Mouse (Mus musculus) CH12.LX (cell line): Measurements from ENCODE around the gene Cabin1. TPM values are rescaled to one million over a fixed set of nuclear protein-coding genes. Genes with fewer than 3 reads are reported as not detected.

Source experiments
- DNase-seq: peaks from one replicate; pipeline ENCODE4 v3.0.0-alpha.2; 2013; ENCODE audit errors: extremely low read depth
- H3K27ac ChIP-seq: 2 replicates; pipeline ENCODE4 v1.5.1; 2012; ENCODE audit warnings: low read depth, mild to moderate bottlenecking, control low read depth, moderate library complexity; ENCODE audit not compliant: insufficient read depth
- H3K27me3 ChIP-seq: replicated peaks from 2 replicates; pipeline ENCODE3; 2012; ENCODE audit warnings: inconsistent platforms
- H3K36me3 ChIP-seq, 2 experiments: replicated peaks in 1 of 2; 2 replicates each; pipeline versions ENCODE3 to v1.6.1; 2012; ENCODE audit warnings: inconsistent platforms in 1 of 2, low read length in 1 of 2, mild to moderate bottlenecking in 1 of 2, mixed read lengths in 1 of 2, moderate library complexity in 1 of 2; ENCODE audit not compliant: control insufficient read depth in 1 of 2, insufficient read depth in 1 of 2
- H3K4me1 ChIP-seq, 2 experiments: 2 replicates each; pipeline ENCODE4 v1.6.1; 2012; ENCODE audit warnings: inconsistent platforms in 1 of 2, moderate library complexity in 1 of 2; ENCODE audit not compliant: insufficient read depth in 2 of 2, control insufficient read depth in 1 of 2
- H3K4me2 ChIP-seq: 2 replicates; pipeline ENCODE4 v1.6.1; 2012; ENCODE audit warnings: low read depth, mild to moderate bottlenecking, control low read depth; ENCODE audit not compliant: poor library complexity, insufficient read depth, severe bottlenecking
- H3K4me3 ChIP-seq, 3 experiments: fragments of 150-350 bp in 1 of 3; sonication (generic) in 1 of 3; replicated peaks in 1 of 3; 2 replicates each; pipeline versions ENCODE3 to v1.5.1; 2011 to 2012; ENCODE audit warnings: low read depth in 2 of 3, low read length in 2 of 3, mild to moderate bottlenecking in 2 of 3, moderate library complexity in 2 of 3, control low read depth in 1 of 3, improper control_type of control experiment in 1 of 3, inconsistent platforms in 1 of 3, mixed read lengths in 1 of 3; ENCODE audit not compliant: poor library complexity in 1 of 3
- H3K79me2 ChIP-seq: replicated peaks from 2 replicates; pipeline ENCODE4 v1.6.1; 2012; ENCODE audit warnings: mild to moderate bottlenecking, moderate library complexity; ENCODE audit not compliant: control insufficient read depth, poor library complexity, insufficient read depth, severe bottlenecking; ENCODE audit errors: extremely low read depth
- H3K9ac ChIP-seq: 2 replicates; pipeline ENCODE4 v1.6.1; 2012; ENCODE audit warnings: low read depth, mild to moderate bottlenecking, control low read depth, moderate library complexity; ENCODE audit not compliant: insufficient read depth
- H3K9me3 ChIP-seq: replicated peaks from 2 replicates; pipeline ENCODE3; 2012; ENCODE audit warnings: low read length, inconsistent platforms, mixed read lengths
- BHLHE40 ChIP-seq: IDR thresholded peaks from 2 replicates; pipeline ENCODE4 v1.6.1; 2011; ENCODE audit warnings: mild to moderate bottlenecking, low read depth, low read length, improper control_type of control experiment
- CHD1 ChIP-seq: IDR thresholded peaks from 2 replicates; pipeline ENCODE4 v1.6.1; 2012; ENCODE audit warnings: low read depth, low read length, improper control_type of control experiment, inconsistent platforms
- CTCF ChIP-seq, 2 experiments: IDR thresholded peaks in 1 of 2; conservative IDR thresholded peaks in 1 of 2; 2 replicates each; pipeline ENCODE4 v1.5.1; 2011 to 2012; ENCODE audit warnings: low read depth in 2 of 2, low read length in 2 of 2, improper control_type of control experiment in 1 of 2, inconsistent platforms in 1 of 2, mild to moderate bottlenecking in 1 of 2, moderate library complexity in 1 of 2
- ELF1 ChIP-seq: IDR thresholded peaks from 2 replicates; pipeline ENCODE4 v1.6.1; 2014; ENCODE audit warnings: low read depth, mild to moderate bottlenecking, inconsistent platforms, low read length, improper control_type of control experiment
- EP300 ChIP-seq: IDR thresholded peaks from 2 replicates; pipeline ENCODE4 v1.6.1; 2011; ENCODE audit warnings: low read length, improper control_type of control experiment
- ETS1 ChIP-seq: conservative IDR thresholded peaks from 2 replicates; pipeline ENCODE4 v1.6.1; 2012; ENCODE audit warnings: low read depth, mild to moderate bottlenecking, inconsistent platforms, low read length, improper control_type of control experiment, moderate library complexity
- GABPA ChIP-seq: IDR thresholded peaks from 2 replicates; pipeline ENCODE4 v1.6.1; 2012; ENCODE audit warnings: low read depth, low read length, improper control_type of control experiment, inconsistent platforms; ENCODE audit not compliant: insufficient replicate concordance
- HCFC1 ChIP-seq: IDR thresholded peaks from 2 replicates; pipeline ENCODE4 v1.6.1; 2012; ENCODE audit warnings: low read depth, mild to moderate bottlenecking, inconsistent platforms, low read length, improper control_type of control experiment
- IRF4 ChIP-seq: IDR thresholded peaks from 2 replicates; pipeline ENCODE4 v1.6.1; 2014; ENCODE audit warnings: low read depth, mild to moderate bottlenecking, inconsistent platforms, low read length, improper control_type of control experiment
- MAX ChIP-seq: IDR thresholded peaks from 2 replicates; pipeline ENCODE4 v1.6.1; 2011; ENCODE audit warnings: low read length, improper control_type of control experiment
- MAZ ChIP-seq: IDR thresholded peaks from 2 replicates; pipeline ENCODE4 v1.6.1; 2012; ENCODE audit warnings: low read depth, mild to moderate bottlenecking, inconsistent platforms, low read length, improper control_type of control experiment, moderate library complexity
- MEF2A ChIP-seq: IDR thresholded peaks from 2 replicates; pipeline ENCODE4 v1.6.1; 2014; ENCODE audit warnings: low read depth, mild to moderate bottlenecking, inconsistent platforms, low read length, improper control_type of control experiment, borderline replicate concordance
- MXI1 ChIP-seq: IDR thresholded peaks from 2 replicates; pipeline ENCODE4 v1.6.1; 2011; ENCODE audit warnings: mild to moderate bottlenecking, low read depth, low read length, improper control_type of control experiment
- MYC ChIP-seq: IDR thresholded peaks from 2 replicates; pipeline ENCODE4 v1.6.1; 2011; ENCODE audit warnings: low read depth, mild to moderate bottlenecking, improper control_type of control experiment, low read length
- NELFE ChIP-seq: IDR thresholded peaks from 2 replicates; pipeline ENCODE4 v1.6.1; 2011; ENCODE audit warnings: low read depth, low read length, improper control_type of control experiment
- NRF1 ChIP-seq: IDR thresholded peaks from 2 replicates; pipeline ENCODE4 v1.6.1; 2014; ENCODE audit warnings: low read depth, mild to moderate bottlenecking, inconsistent platforms, low read length, improper control_type of control experiment, moderate library complexity
- PAX5 ChIP-seq: IDR thresholded peaks from 2 replicates; pipeline ENCODE4 v1.6.1; 2012; ENCODE audit warnings: low read length, inconsistent platforms, mixed read lengths
- POLR2AphosphoS2 ChIP-seq: IDR thresholded peaks from 2 replicates; pipeline ENCODE4 v1.6.1; 2011; ENCODE audit warnings: low read depth, low read length, improper control_type of control experiment
- RAD21 ChIP-seq: IDR thresholded peaks from 2 replicates; pipeline ENCODE4 v1.6.1; 2011; ENCODE audit warnings: low read depth, mild to moderate bottlenecking, low read length, improper control_type of control experiment, moderate library complexity
- SIN3A ChIP-seq: IDR thresholded peaks from 2 replicates; pipeline ENCODE4 v1.6.1; 2012; ENCODE audit warnings: low read length, improper control_type of control experiment, inconsistent platforms
- SMC3 ChIP-seq: IDR thresholded peaks from 2 replicates; pipeline ENCODE4 v1.6.1; 2011; ENCODE audit warnings: low read depth, low read length, improper control_type of control experiment
- TBP ChIP-seq: conservative IDR thresholded peaks from 2 replicates; pipeline ENCODE4 v1.6.1; 2011; ENCODE audit warnings: low read depth, low read length, improper control_type of control experiment
- UBTF ChIP-seq: IDR thresholded peaks from 2 replicates; pipeline ENCODE4 v1.6.1; 2012; ENCODE audit warnings: low read depth, mild to moderate bottlenecking, inconsistent platforms, low read length, improper control_type of control experiment, moderate library complexity
- USF2 ChIP-seq: conservative IDR thresholded peaks from 2 replicates; pipeline ENCODE4 v1.6.1; 2011; ENCODE audit warnings: low read depth, low read length, improper control_type of control experiment
- ZC3H11A ChIP-seq: IDR thresholded peaks from 2 replicates; pipeline ENCODE4 v1.6.1; 2012; ENCODE audit warnings: low read depth, mild to moderate bottlenecking, inconsistent platforms, low read length, improper control_type of control experiment
- ZKSCAN1 ChIP-seq: IDR thresholded peaks from 2 replicates; pipeline ENCODE4 v1.6.1; 2012; ENCODE audit warnings: low read depth, inconsistent platforms, low read length, improper control_type of control experiment, borderline replicate concordance
- ZMIZ1 ChIP-seq: IDR thresholded peaks from 2 replicates; pipeline ENCODE4 v1.6.1; 2012; ENCODE audit warnings: low read depth, mild to moderate bottlenecking, inconsistent platforms, low read length, improper control_type of control experiment
- ZNF384 ChIP-seq: IDR thresholded peaks from 2 replicates; pipeline ENCODE4 v1.6.1; 2012; ENCODE audit warnings: low read depth, low read length, improper control_type of control experiment, inconsistent platforms
- dilution Hi-C: fragments of 300-500 bp; cut with MboI; formaldehyde crosslinking; loops from 2 replicates; pipeline ENCODE4 v1.14.3; 2020; ENCODE audit warnings: low sequenced_read_pairs; ENCODE audit not compliant: extremely low pct_unique_long_range_greater_than_20kb, extremely low pct_ligation_motif_present
- in situ Hi-C: fragments of 300-500 bp; cut with MboI; formaldehyde crosslinking; loops from 3 replicates; pipeline ENCODE4 v1.14.3; 2019; ENCODE audit warnings: low sequenced_read_pairs, low pct_ligation_motif_present, low pct_unique_long_range_greater_than_20kb, mixed read lengths
- polyA plus RNA-seq: library from polyadenylated mRNA; unstranded; fragments of >175 nt; gene quantifications from 2 replicates; pipeline ENCODE4 v1.2.1, GENCODE M21; 2012; ENCODE audit warnings: low read depth; ENCODE audit not compliant: insufficient read length
- total RNA-seq, 2 experiments: library from RNA; depleted of rRNA; stranded (reverse); fragments of 300-350 nt in 1 of 2; fragments of >200 nt in 1 of 2; gene quantifications; 2 replicates each; pipeline ENCODE4 v1.2.3; 2012 to 2014

Gene Cabin1
- total and polyA plus RNA-seq, 3 experiments = 12.0 to 46.0 (median 29.0) TPM

- no peak overlapping the region for H3K9ac ChIP-seq
- DNase-seq = no peak
- H3K79me2 ChIP-seq = no peaks in the 10 kb centered on the region; the same call in 1 of the 2 replicates
- H3K4me1 ChIP-seq = peaks cover 7 to 15% of the 10 kb centered on the region in 2 experiments
- H3K36me3 ChIP-seq = peaks cover 67 to 94% of the 10 kb centered on the region in 2 experiments
- no peak overlapping the region for H3K27ac ChIP-seq
- no peak overlapping the region for H3K4me3 ChIP-seq
- no peaks in the 10 kb centered on the region for H3K27me3 ChIP-seq
- H3K9me3 ChIP-seq = no peaks in the 10 kb centered on the region
- in situ Hi-C loops (no loop called here), dilution Hi-C loops (no loop called here)
- no peak overlapping the region for H3K4me2 ChIP-seq
- TF ChIP-seq NELFE = no peak
- no peak for TF ChIP-seq ZKSCAN1
- TF ChIP-seq MAZ = no peak
- TF ChIP-seq CTCF (conservative IDR thresholded peaks at IDR 0.05 in 1 of 2, IDR thresholded peaks at IDR 0.05 in 1 of 2; ENCODE audit: low read depth in 2 of 2, low read length in 2 of 2) = no peak
- no peak for TF ChIP-seq NRF1
- no peak for TF ChIP-seq IRF4
- TF ChIP-seq MXI1 = no peak
- TF ChIP-seq USF2 = no peak
- TF ChIP-seq ZMIZ1 = no peak
- no peak for TF ChIP-seq ZNF384
- no peak for TF ChIP-seq CHD1
- TF ChIP-seq EP300 = no peak
- TF ChIP-seq GABPA = no peak
- no peak for TF ChIP-seq TBP
These were observed 57.4 kb downstream of the Cabin1 start for GRCm38 (mm10) chr10:75706632-75707216.

- in situ Hi-C loops = no loop called here
- peaks cover 59 to 91% of the 10 kb centered on the region in 2 experiments for H3K36me3 ChIP-seq
- H3K9me3 ChIP-seq = no peaks in the 10 kb centered on the region
- no peak overlapping the region for H3K4me3 ChIP-seq
- dilution Hi-C loops = no loop called here
- H3K27ac ChIP-seq = no peak overlapping the region
- no peak overlapping the region for H3K9ac ChIP-seq
- no peaks in the 10 kb centered on the region for H3K27me3 ChIP-seq
- H3K79me2 ChIP-seq = no peaks in the 10 kb centered on the region; the same call in 1 of the 2 replicates
- DNase-seq = no peak
- TF ChIP-seq POLR2AphosphoS2 (no peak), PAX5 (no peak), SIN3A (no peak), NELFE (no peak), ETS1 (no peak), IRF4 (no peak), HCFC1 (no peak), ZMIZ1 (no peak), ZC3H11A (no peak), BHLHE40 (no peak), CTCF (conservative IDR thresholded peaks at IDR 0.05 in 1 of 2, IDR thresholded peaks at IDR 0.05 in 1 of 2; ENCODE audit: low read depth in 2 of 2, low read length in 2 of 2) (no peak), SMC3 (no peak), MAX (no peak), ELF1 (no peak), RAD21 (no peak), NRF1 (no peak), UBTF (no peak), MEF2A (no peak), MYC (no peak)
- no peak overlapping the region for H3K4me2 ChIP-seq
- peaks cover 7 to 14% of the 10 kb centered on the region in 2 experiments for H3K4me1 ChIP-seq
These were observed 58.3 kb downstream of the Cabin1 start for GRCm38 (mm10) chr10:75705681-75706400.
